Mouse (Mus musculus): ENCODE measurements around the gene Thyn1. TPM values are rescaled to one million over a fixed set of nuclear protein-coding genes. Genes with fewer than 3 reads are reported as not detected.

Gene Thyn1
- polyA plus RNA-seq, 3 experiments from 2014 or later = 71.3 to 87.6 (median 72.9) TPM

DNA sequence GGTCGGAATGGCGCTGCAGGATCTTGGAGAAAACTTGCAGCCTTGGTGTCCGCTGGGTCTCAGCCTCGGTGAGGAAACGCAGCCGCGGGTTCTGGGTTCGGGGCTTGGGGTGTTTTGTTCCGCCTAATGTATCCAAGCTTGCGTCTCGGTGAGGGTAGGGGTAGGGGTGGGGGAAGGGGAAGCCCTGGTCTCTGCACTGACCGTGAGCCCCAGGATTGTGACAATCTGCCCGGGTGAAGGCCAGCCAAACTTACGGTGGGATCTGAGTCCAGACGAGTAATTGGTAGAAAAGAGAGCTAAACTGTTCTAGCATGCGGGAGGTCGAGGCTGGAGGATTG is 31.2 kb downstream of the Thyn1 start:
- ATAC-seq = no peak

DNA sequence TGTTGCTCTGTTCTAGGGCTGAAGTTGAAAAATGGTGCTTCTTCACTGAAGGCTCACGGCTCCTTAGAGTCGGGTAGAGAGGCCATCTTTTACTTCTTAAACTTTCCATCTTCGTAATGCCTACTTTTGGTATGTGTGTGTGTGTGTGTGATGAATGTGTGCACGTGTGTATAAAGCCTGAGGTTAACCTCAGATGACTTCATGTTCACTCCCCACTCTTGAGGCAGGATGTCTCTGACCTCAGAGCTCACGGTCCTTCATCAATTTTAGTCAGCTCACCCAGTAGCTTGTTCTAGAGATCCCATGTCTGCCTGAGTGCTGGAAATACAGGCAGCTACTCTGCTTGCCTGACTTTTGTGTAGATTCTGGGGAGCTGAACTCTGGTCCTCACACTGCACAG is 44.4 kb downstream of the Thyn1 start:
- peak; percentile 63 for ATAC-seq

DNA sequence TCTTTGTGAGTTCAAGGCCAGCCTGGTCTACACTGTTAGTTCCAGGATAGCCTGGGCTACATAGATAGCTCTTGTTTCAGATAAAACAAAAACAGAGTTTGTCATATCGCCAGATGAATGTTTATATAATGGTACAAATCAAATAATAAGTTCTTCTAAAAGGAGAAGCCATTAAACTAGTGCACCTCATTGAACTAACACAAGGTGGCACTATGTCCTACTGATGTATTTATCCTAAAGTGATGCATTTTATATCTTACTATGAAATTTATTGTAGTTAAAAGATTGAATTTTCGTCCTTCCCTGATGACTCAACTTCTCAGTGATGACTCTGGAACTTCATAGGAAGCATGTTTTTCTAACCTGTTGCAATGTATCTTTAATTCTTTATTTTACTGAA is 50.0 kb downstream of the Thyn1 start:
- no peak for ATAC-seq

Other genes with a start within 250 kb of the Thyn1 start
- not detected for gene Glb1l2, start 193.2 kb upstream of the Thyn1 start, polyA plus RNA-seq (2017; shearing (Covaris generic))
- not detected for gene Glb1l3, start 138.8 kb upstream of the Thyn1 start, polyA plus RNA-seq (2017; shearing (Covaris generic))
- under 1 TPM in 1 of 3 experiments, not detected in 2; 0.40 TPM for gene Gm1110, start 76.6 kb upstream of the Thyn1 start, polyA plus RNA-seq (2017; shearing (Covaris generic))
- 10 to 100 TPM; 21.8 to 42.0 (median 30.5) TPM for gene Acad8, start 144 bp upstream of the Thyn1 start, polyA plus RNA-seq (2017; shearing (Covaris generic))
- gene Vps26b, start 30.4 kb downstream of the Thyn1 start, polyA plus RNA-seq (2017; shearing (Covaris generic)) = 10 to 100 TPM in 2 of 3 experiments, 1 to 10 TPM in 1; 8.3 to 12.6 (median 12.3) TPM
- 10 to 100 TPM; 25.1 to 38.5 (median 26.4) TPM for gene Ncapd3, start 30.5 kb downstream of the Thyn1 start, polyA plus RNA-seq (2017; shearing (Covaris generic))
- gene Jam3, start 155.7 kb downstream of the Thyn1 start, polyA plus RNA-seq (2017; shearing (Covaris generic)) = under 1 TPM in 2 of 3 experiments, not detected in 1; 0.74 to 0.95 TPM